ENCODE assay signal across 8 mouse cellular contexts in the genomic region with DNA sequence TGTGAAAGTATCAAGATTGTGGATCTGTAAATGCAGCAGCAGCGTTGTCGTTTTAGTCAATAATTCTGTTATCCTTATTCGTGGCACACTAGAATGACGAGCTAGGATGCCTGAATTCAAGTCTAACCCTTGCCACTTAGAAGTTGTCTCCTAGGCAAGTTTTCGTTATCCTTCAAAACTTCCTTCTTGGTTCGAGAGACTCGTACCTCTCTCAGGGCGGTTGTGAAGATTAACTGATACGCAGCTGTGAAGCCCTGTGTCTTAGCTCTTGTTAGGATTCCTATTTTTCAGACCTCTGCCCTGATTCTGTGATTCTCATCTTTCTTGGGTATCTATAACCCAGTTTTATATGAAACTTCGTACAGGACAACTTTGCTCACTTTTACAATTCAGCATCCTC. TPM values are rescaled to one million over a fixed set of nuclear protein-coding genes. Genes with fewer than 3 reads are reported as not detected.
A peak's percentile ranks its signal among the peaks of the same experiment; 100 is the strongest.
DNase-seq lines count a peak whose midpoint lies in the region; ATAC-seq and TF ChIP-seq lines count a peak whose summit lies in the region.

No protein-coding gene starts in this region.

- H3K9me3 ChIP-seq in lung, postnatal 0 days (ENCODE audit: low read length): no peaks in the 10 kb centered on the region
- H3K9me3 ChIP-seq in limb, embryonic 12.5 days: no peaks in the 10 kb centered on the region
- H3K9me3 ChIP-seq in stomach, embryonic 15.5 days: no peaks in the 10 kb centered on the region

- no peak overlapping the region for H3K27ac ChIP-seq in lung, postnatal 0 days (ENCODE audit: low read length)
- no peak overlapping the region for H3K27ac ChIP-seq in limb, embryonic 12.5 days
- no peak overlapping the region; the same call in 1 of the 2 replicates for H3K27ac ChIP-seq in stomach, embryonic 15.5 days

- no peaks in the 10 kb centered on the region for H3K4me1 ChIP-seq in lung, postnatal 0 days (ENCODE audit: insufficient read depth, low read depth, low read length)
- H3K4me1 ChIP-seq in limb, embryonic 12.5 days (replicated peaks): peaks cover 21% of the 10 kb centered on the region
- peaks cover 16% of the 10 kb centered on the region for H3K4me1 ChIP-seq in stomach, embryonic 15.5 days

- ATAC-seq in CD4-positive, CD25-positive, alpha-beta regulatory T cell, adult 4 months: no peak
- no peak for ATAC-seq in lung, postnatal 0 days
- no peak for ATAC-seq in limb, embryonic 12.5 days (ENCODE audit: insufficient number of reproducible peaks, insufficient read depth, low FRiP score, low TSS enrichment, low read depth)
- ATAC-seq in stomach, embryonic 15.5 days (ENCODE audit: insufficient read depth, low FRiP score, low read depth): no peak

- 0 out of 2 replicates have a peak, but pooled peaks cover 1% of the 10 kb centered on the region for H3K36me3 ChIP-seq in lung, postnatal 0 days (ENCODE audit: insufficient read depth, low read length)
- peaks cover 11% of the 10 kb centered on the region for H3K36me3 ChIP-seq in limb, embryonic 12.5 days
- 0 out of 2 replicates have a peak, but pooled peaks cover 3% of the 10 kb centered on the region for H3K36me3 ChIP-seq in stomach, embryonic 15.5 days

- WGBS in lung, postnatal 0 days: 37% methylated on average over 10 of the region's 10 CpGs
- 64% methylated on average over 10 of the region's 10 CpGs for WGBS in limb, embryonic 12.5 days
- WGBS in stomach, embryonic 15.5 days: 47% methylated on average over 10 of the region's 10 CpGs

- H3K9ac ChIP-seq in lung, postnatal 0 days (replicated peaks; ENCODE audit: low read depth): no peak overlapping the region
- no peak overlapping the region; the same call in 1 of the 2 replicates for H3K9ac ChIP-seq in limb, embryonic 12.5 days (replicated peaks)
- H3K9ac ChIP-seq in stomach, embryonic 15.5 days: peak overlapping the region; percentile 86; the same call in 1 of the 2 replicates

- TF ChIP-seq EP300 in lung, postnatal 0 days (IDR thresholded peaks at IDR 0.05): no peak

- peak; percentile 7 for DNase-seq in CD4-positive, CD25-positive, alpha-beta regulatory T cell, adult 2 months (ENCODE audit: low read depth, low spot score)
- no peak for DNase-seq in lung, postnatal 0 days (ENCODE audit: low spot score)
- no peak for DNase-seq in lung, postnatal 14 days
- DNase-seq in kidney, adult 11 months: no peak
- DNase-seq in right cerebral cortex, postnatal 10 days (ENCODE audit: low spot score in 2 of 2): no peak

- H3K4me2 ChIP-seq in lung, postnatal 0 days (replicated peaks; ENCODE audit: low read depth, low read length): peak overlapping the region; percentile 95
- peak overlapping the region; percentile 94 for H3K4me2 ChIP-seq in limb, embryonic 12.5 days
- peak overlapping the region; percentile 77 for H3K4me2 ChIP-seq in stomach, embryonic 15.5 days

- H3K4me3 ChIP-seq in lung, postnatal 0 days (ENCODE audit: low read depth, low read length): peak overlapping the region; percentile 88
- peak overlapping the region; percentile 87 for H3K4me3 ChIP-seq in limb, embryonic 12.5 days (replicated peaks)
- peak overlapping the region; percentile 95 for H3K4me3 ChIP-seq in stomach, embryonic 15.5 days (replicated peaks)

- H3K27me3 ChIP-seq in lung, postnatal 0 days (replicated peaks; ENCODE audit: insufficient read depth, low read length): no peaks in the 10 kb centered on the region
- no peaks in the 10 kb centered on the region for H3K27me3 ChIP-seq in limb, embryonic 12.5 days
- no peaks in the 10 kb centered on the region for H3K27me3 ChIP-seq in stomach, embryonic 15.5 days (replicated peaks)

- no peak for TF ChIP-seq CTCF in lung, postnatal 0 days (IDR thresholded peaks at IDR 0.05)

RNA-seq across cellular contexts. Expression of a gene that starts 0.8 kb away (rescaled TPM):
- 10 to 100 TPM; 32.4 to 45.4 TPM for polyA plus RNA-seq in CD4-positive, CD25-positive, alpha-beta regulatory T cell, adult 4 months (2017; shearing (Covaris generic))
- 17.9 and 19.2 TPM in 2 replicates for polyA plus RNA-seq in lung, postnatal 0 days (2015; fragmentation: Nextera tagmentation; extraction: Ambion mirVana)
- polyA plus RNA-seq in limb, embryonic 12.5 days (2016; fragmentation: Nextera tagmentation; extraction: Ambion mirVana): 31.2 and 33.4 TPM in 2 replicates
- 23.5 and 26.4 TPM in 2 replicates for polyA plus RNA-seq in stomach, embryonic 15.5 days (2015; fragmentation: Nextera tagmentation; extraction: Ambion mirVana)

RNA-seq across cellular contexts. Expression of a gene that starts 1.1 kb away (rescaled TPM):
- 10 to 100 TPM; 61.9 to 69.0 TPM for polyA plus RNA-seq in CD4-positive, CD25-positive, alpha-beta regulatory T cell, adult 4 months (2017; shearing (Covaris generic))
- 69.3 and 73.2 TPM in 2 replicates for polyA plus RNA-seq in lung, postnatal 0 days (2015; fragmentation: Nextera tagmentation; extraction: Ambion mirVana)
- polyA plus RNA-seq in limb, embryonic 12.5 days (2016; fragmentation: Nextera tagmentation; extraction: Ambion mirVana): 96.6 and 98.9 TPM in 2 replicates
- 96.1 and 96.8 TPM in 2 replicates for polyA plus RNA-seq in stomach, embryonic 15.5 days (2015; fragmentation: Nextera tagmentation; extraction: Ambion mirVana)
